Mouse (Mus musculus) mouse embryonic stem cell (cell line): ENCODE data around the gene Pcnp.
"Not testable (repeated sequence)": the region's sequence is repeated elsewhere in the genome, so short reads cannot be mapped to it uniquely, and the experiment has no call there.

Experiments used
- in situ Hi-C, 2 experiments: fragments of 300-500 bp; cut with MboI; formaldehyde crosslinking; loops; 1 replicate in 1 of 2; 3 replicates in 1 of 2; pipeline ENCODE4 v1.14.3; 2019 to 2020; ENCODE audit warnings: low sequenced_read_pairs in 2 of 2, low pct_unique_long_range_greater_than_20kb in 1 of 2, mixed read lengths in 1 of 2; ENCODE audit not compliant: unreplicated experiment in 1 of 2

Gene Pcnp

GRCm38 (mm10) chr16:55973431-55974255, 55.9 kb downstream of the Pcnp start, which contains the start of gene Zbtb11:
Gene Zbtb11 (plus strand): TSS chr16:55973883.
- in situ Hi-C loops: no loop called here

GRCm38 (mm10) chr16:55972626-55973201, 56.8 kb downstream of the Pcnp start:
- in situ Hi-C loops: no loop called here

- in situ Hi-C loops: no loop called here
Measured at GRCm38 (mm10) chr16:55971735-55972615, 57.6 kb downstream of the Pcnp start.

- in situ Hi-C loops: no loop called here
Measured at GRCm38 (mm10) chr16:55970416-55970815, 59.1 kb downstream of the Pcnp start.

- in situ Hi-C loops: no loop called here
Measured at GRCm38 (mm10) chr16:55969147-55969546, 60.4 kb downstream of the Pcnp start.

GRCm38 (mm10) chr16:55967221-55967620, 62.3 kb downstream of the Pcnp start:
- in situ Hi-C loops: no loop called here

- in situ Hi-C loops: no loop called here
Measured at GRCm38 (mm10) chr16:55966212-55966871, 63.2 kb downstream of the Pcnp start, which contains the start of gene Rpl24. Gene Rpl24 (plus strand): TSS chr16:55966275.

- in situ Hi-C loops: no loop called here
Measured at GRCm38 (mm10) chr16:55964126-55964949, 65.2 kb downstream of the Pcnp start.

- in situ Hi-C loops: not testable (repeated sequence)
Measured at GRCm38 (mm10) chr16:55963068-55963467, 66.5 kb downstream of the Pcnp start.
